Mouse (Mus musculus) ES-Bruce4 (cell line): ENCODE measurements around the gene Hip1r.

ENCODE experiments used
- CTCF ChIP-seq: IDR thresholded peaks from one replicate; pipeline ENCODE4 v1.8.1; 2011; ENCODE audit warnings: low read depth, low read length
- EP300 ChIP-seq: IDR thresholded peaks from 2 replicates; pipeline ENCODE4 v1.6.1; 2011; ENCODE audit warnings: low read depth, low read length; ENCODE audit not compliant: insufficient read depth
- POLR2A ChIP-seq: IDR thresholded peaks from one replicate; pipeline ENCODE4 v1.8.1; 2011; ENCODE audit warnings: low read length; ENCODE audit not compliant: insufficient read depth

GRCm38 (mm10) chr5:124028680-124029079 lies 55.3 kb downstream of the Hip1r start:
- TF ChIP-seq CTCF: no peak
- TF ChIP-seq POLR2A: no peak
- no peak for TF ChIP-seq EP300
